Mouse (Mus musculus): ENCODE data around the gene 1700067P10Rik. TPM values are rescaled to one million over a fixed set of nuclear protein-coding genes. Genes with fewer than 3 reads are reported as not detected.

1700067P10Rik gene
- polyA plus RNA-seq, 1 experiment = not detected

DNA sequence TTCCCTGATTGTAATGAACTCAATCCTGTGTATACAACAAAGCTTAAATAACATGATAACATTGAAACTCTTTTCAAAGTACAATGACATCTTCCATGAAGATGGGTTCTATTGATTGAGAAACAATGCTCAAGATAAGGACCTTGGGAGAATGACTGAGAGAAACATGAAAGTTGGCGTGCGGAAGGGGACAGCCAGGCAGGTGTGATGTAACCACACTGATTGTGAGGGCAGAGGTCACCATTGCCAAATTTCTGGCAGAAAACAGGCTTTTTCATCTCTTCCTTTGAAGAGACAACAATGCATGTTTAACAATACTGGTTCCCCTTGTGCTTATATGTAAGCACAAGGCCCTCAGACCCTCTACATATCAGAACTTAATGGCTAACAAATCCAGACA, 43.7 kb downstream of the 1700067P10Rik start:
- Histone ChIP-seq H3K27me3 (ENCODE audit: control insufficient read depth, insufficient read depth, low read length) (no peaks in the 10 kb centered on the region), H3K4me1 (ENCODE audit: control insufficient read depth, insufficient read depth, insufficient read length) (no peaks in the 10 kb centered on the region), H3K4me3 (ENCODE audit: extremely low read depth, insufficient read depth, insufficient read length) (no peak overlapping the region), H3K27ac (ENCODE audit: insufficient read depth, low read length) (no peak overlapping the region), H3K36me3 (ENCODE audit: control insufficient read depth, insufficient read depth, low read length) (no peaks in the 10 kb centered on the region)
- TF ChIP-seq CTCF (IDR thresholded peaks at IDR 0.05; ENCODE audit: extremely low read depth, insufficient read depth, insufficient read length, insufficient replicate concordance) (no peak), POLR2A (IDR thresholded peaks at IDR 0.05; ENCODE audit: low read depth, low read length) (no peak)
- WGBS = 90% methylated on average over 2 of the region's 2 CpGs
- no peak for DNase-seq (ENCODE audit: low read depth in 1 of 2, low spot score in 2 of 2)

Other genes starting within 250 kb of the 1700067P10Rik start
- gene Foxp4, start 164.7 kb upstream of the 1700067P10Rik start, polyA plus RNA-seq (2012; rRNA removed) = 62.0 and 97.7 TPM in 2 replicates
- gene 1700122O11Rik, start 51.0 kb upstream of the 1700067P10Rik start, polyA plus RNA-seq (2012; rRNA removed) = not detected in 2 replicates
- gene 9830107B12Rik, start 56.9 kb downstream of the 1700067P10Rik start, polyA plus RNA-seq (2012; rRNA removed) = 0.18 and 0.35 TPM in 2 replicates
- 1.5 and 2.8 TPM in 2 replicates for gene A530064D06Rik, start 78.0 kb downstream of the 1700067P10Rik start, polyA plus RNA-seq (2012; rRNA removed)
- 0.68 and 0.77 TPM in 2 replicates for gene Trem1, start 143.4 kb downstream of the 1700067P10Rik start, polyA plus RNA-seq (2012; rRNA removed)
- gene Trem3, start 158.5 kb downstream of the 1700067P10Rik start, polyA plus RNA-seq (2012; rRNA removed) = 1.8 and 2.2 TPM in 2 replicates
- 50.3 and 50.6 TPM in 2 replicates for gene Treml4, start 175.0 kb downstream of the 1700067P10Rik start, polyA plus RNA-seq (2012; rRNA removed)
- gene Treml2, start 210.2 kb downstream of the 1700067P10Rik start, polyA plus RNA-seq (2012; rRNA removed) = 56.4 and 66.7 TPM in 2 replicates
- gene B430306N03Rik, start 226.8 kb downstream of the 1700067P10Rik start, polyA plus RNA-seq (2012; rRNA removed) = 9.1 and 11.5 TPM in 2 replicates

Data from spleen, adult 2 months (tissue).